Mouse (Mus musculus) midbrain, embryonic 13.5 days (tissue): ENCODE results near the gene Pcdh9. TPM values are rescaled to one million over a fixed set of nuclear protein-coding genes. Genes with fewer than 3 reads are reported as not detected.
A peak's percentile ranks its signal among the peaks of the same experiment; 100 is the strongest.

ENCODE experiments used
- ATAC-seq: fragments of 200-750 bp; cut with Nextera tagmentation; 2 replicates; pipeline ENCODE4 v1.8.0; 2017; ENCODE audit warnings: mild to moderate bottlenecking, moderate TSS enrichment, moderate library complexity
- H3K27ac ChIP-seq: fragments of 300-500 bp; sonication (generic); 2 replicates; pipeline ENCODE4 v1.5.1; 2015; ENCODE audit warnings: inconsistent platforms, mild to moderate bottlenecking, moderate library complexity
- H3K27me3 ChIP-seq: fragments of 300-500 bp; sonication (generic); 2 replicates; pipeline ENCODE4 v1.6.1; 2015; ENCODE audit warnings: mild to moderate bottlenecking, inconsistent platforms
- H3K36me3 ChIP-seq: fragments of 300-500 bp; sonication (generic); 2 replicates; pipeline ENCODE4 v1.6.1; 2015; ENCODE audit warnings: mild to moderate bottlenecking, inconsistent platforms
- H3K4me1 ChIP-seq: fragments of 300-500 bp; sonication (generic); replicated peaks from 2 replicates; pipeline ENCODE4 v1.6.1; 2015; ENCODE audit warnings: inconsistent platforms
- H3K4me2 ChIP-seq: fragments of 300-500 bp; sonication (generic); replicated peaks from 2 replicates; pipeline ENCODE4 v1.6.1; 2015; ENCODE audit warnings: moderate library complexity, mild to moderate bottlenecking, inconsistent platforms
- H3K4me3 ChIP-seq: fragments of 300-500 bp; sonication (generic); replicated peaks from 2 replicates; pipeline ENCODE4 v1.5.1; 2015; ENCODE audit warnings: mild to moderate bottlenecking, inconsistent platforms
- H3K9ac ChIP-seq: fragments of 300-500 bp; sonication (generic); replicated peaks from 2 replicates; pipeline ENCODE4 v1.6.1; 2015; ENCODE audit warnings: mild to moderate bottlenecking, inconsistent platforms
- H3K9me3 ChIP-seq: fragments of 300-500 bp; sonication (generic); 2 replicates; pipeline ENCODE4 v1.6.1; 2016; ENCODE audit warnings: mild to moderate bottlenecking, inconsistent platforms
- WGBS: fragments of 180-500 bp; shearing (Covaris S2); methylation state at CpG from one replicate; pipeline ENCODE4 v1.1.7; 2015; 5-methylcytosine and 5-hydroxymethylcytosine counted together
- polyA plus RNA-seq: library from polyadenylated mRNA; unstranded; fragments of >200 nt; fragmentation: Nextera tagmentation; extraction: Ambion mirVana; gene quantifications from 2 replicates; pipeline ENCODE4 v1.2.1, GENCODE M21; 2015

The Pcdh9 gene
- polyA plus RNA-seq: 105 and 122 TPM in 2 replicates

DNA sequence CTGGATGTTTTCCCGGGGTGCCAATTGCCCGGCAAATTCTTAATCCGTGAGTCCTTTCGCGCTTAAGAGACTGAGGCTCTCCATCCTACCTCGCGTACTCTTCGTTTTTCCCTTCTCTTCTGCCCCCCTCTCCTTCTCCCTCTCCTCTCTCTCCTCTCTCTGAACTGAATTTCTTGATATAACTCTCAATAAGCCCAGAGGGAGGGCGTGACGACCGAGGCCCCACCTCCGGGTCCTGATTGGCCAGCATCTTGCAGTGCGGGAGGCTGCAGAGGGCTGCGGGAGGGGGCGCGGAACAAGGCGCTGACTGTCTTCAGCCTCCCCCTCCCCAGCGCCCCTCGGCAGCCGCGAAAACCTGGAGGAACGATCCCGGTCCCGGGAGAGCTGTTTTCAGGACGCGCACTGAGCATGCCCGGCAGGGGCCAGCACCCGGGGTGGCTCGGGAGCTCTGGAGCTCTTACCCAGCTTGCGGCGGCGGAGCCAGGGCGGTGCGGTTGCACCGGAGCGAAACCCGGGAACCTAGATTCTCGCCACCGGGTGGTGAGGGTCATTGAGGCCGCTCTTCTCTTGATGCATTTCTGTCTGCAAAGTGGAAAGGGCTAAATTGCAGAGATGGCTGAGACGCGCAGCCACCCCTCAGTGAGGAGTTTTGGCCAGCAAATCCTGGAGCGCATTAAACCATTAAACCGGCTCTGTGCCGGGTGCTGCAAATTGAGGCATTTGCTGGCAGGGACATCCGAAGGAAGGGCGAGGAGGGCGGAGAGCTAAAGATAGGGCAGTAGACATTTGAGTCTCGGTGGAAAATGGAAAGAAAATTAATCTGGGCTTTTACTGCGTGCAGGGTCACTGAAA, at the start of gene Pcdh9:
Gene Pcdh9, minus strand, starts transcription at position 161 of the 852 bp plus-strand sequence.
- Histone ChIP-seq H3K4me3 (peak within 1 kb of the TSS; percentile 61), H3K9me3 (no peaks in the 10 kb centered on the region), H3K27ac (peak within 1 kb of the TSS; percentile 87), H3K36me3 (no peaks in the 10 kb centered on the region), H3K27me3 (no peaks in the 10 kb centered on the region), H3K4me2 (peak within 1 kb of the TSS; percentile 74), H3K4me1 (peaks cover 43% of the 10 kb centered on the region), H3K9ac (peak within 1 kb of the TSS; percentile 74)
- peak; percentile 99 for ATAC-seq
- under 1% methylated on average over 50 of the region's 50 CpGs for WGBS

DNA sequence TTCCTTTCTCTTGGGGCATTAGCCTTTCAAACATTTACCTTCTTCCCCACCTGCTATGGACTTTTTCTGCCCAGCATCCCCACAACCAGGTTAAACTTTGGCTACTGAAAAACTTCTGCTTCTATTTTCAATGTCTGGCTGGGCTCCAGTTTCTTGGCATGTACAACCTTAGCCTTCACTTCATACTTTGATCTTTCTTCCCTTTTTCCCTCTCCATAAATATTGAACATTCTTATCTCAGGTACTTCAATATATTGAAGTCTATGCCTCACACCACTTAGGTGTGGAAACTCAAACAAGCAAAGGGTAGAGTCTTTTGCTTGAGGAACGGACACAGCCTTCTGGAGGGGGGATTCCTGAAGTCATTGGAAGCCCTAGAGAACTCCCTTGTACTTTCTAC, 16.4 kb upstream of the Pcdh9 start:
- Histone ChIP-seq H3K9ac (no peak overlapping the region), H3K4me2 (no peak overlapping the region), H3K4me3 (no peak overlapping the region), H3K36me3 (no peaks in the 10 kb centered on the region), H3K27ac (no peak overlapping the region), H3K27me3 (no peaks in the 10 kb centered on the region), H3K9me3 (no peaks in the 10 kb centered on the region), H3K4me1 (no peaks in the 10 kb centered on the region)
- 84% methylated on average over 1 of the region's 1 CpGs for WGBS
- ATAC-seq: no peak

DNA sequence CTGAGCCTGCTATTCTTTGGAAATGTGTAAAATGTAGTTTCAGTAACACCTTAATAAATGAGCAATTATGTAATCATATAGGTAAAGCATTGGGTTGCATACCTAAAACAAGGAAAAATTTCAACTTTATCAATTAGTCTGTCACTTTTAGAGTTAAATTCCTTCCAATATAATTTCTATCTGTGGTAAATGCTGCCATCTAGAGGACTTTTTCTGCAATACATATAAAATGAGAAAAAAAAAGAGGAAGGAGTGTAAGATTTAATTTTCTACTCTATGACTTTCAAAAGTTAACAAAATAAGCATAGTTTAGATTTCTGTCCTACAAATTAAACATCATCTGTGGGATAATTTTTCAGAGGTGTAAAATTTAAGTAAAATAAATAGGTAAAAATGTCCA, 8.1 kb upstream of the Pcdh9 start:
- Histone ChIP-seq H3K36me3 (no peaks in the 10 kb centered on the region), H3K9me3 (no peaks in the 10 kb centered on the region), H3K9ac (no peak overlapping the region), H3K27me3 (no peaks in the 10 kb centered on the region), H3K27ac (no peak overlapping the region), H3K4me2 (no peak overlapping the region), H3K4me3 (no peak overlapping the region), H3K4me1 (no peaks in the 10 kb centered on the region)
- ATAC-seq: no peak

DNA sequence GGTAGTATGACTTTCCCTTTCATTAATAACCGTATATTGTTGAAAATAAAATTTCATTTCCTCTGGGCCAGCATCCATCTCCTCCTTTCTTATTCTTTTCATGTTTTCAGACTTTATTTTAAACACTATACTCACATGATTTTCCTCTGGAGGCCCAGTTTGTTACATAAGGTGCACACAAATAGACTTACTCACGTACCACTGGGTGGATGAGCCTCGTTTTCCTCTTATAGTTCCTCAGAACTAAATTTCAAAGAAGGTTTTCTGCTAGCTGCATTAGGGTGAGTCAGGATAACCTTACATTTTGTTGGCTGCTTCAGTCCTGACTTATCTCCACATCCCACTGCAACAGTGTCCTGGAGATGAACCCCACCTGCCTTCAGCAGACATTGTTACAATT, 4.7 kb upstream of the Pcdh9 start:
- Histone ChIP-seq H3K36me3 (no peaks in the 10 kb centered on the region), H3K4me3 (no peak overlapping the region), H3K9ac (no peak overlapping the region), H3K27me3 (no peaks in the 10 kb centered on the region), H3K4me2 (no peak overlapping the region), H3K9me3 (no peaks in the 10 kb centered on the region), H3K27ac (no peak overlapping the region), H3K4me1 (peaks cover 7% of the 10 kb centered on the region; the same call in 1 of the 2 replicates)
- ATAC-seq: no peak
- 95% methylated on average over 3 of the region's 3 CpGs for WGBS

DNA sequence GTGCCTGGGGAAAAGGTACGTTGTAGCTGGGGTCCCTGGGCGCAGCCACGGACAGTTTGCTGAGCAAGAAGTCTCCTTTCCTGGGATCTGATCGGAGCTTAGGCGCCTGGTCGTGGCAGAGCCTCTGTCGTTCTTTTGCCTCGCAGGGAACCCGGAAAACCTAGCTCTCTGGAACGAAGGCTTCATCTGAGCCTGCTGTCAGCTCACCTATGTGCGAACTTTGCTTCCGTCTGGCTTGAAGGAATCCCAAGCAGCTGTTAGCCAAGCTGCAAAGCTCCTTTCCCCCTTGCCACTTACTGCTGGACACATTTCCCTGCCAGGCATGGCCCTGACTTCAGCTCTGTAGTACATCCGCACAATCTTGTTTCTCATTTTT, 880 bp upstream of the Pcdh9 start:
- H3K4me3 ChIP-seq: peak overlapping the region; percentile 61
- no peaks in the 10 kb centered on the region for H3K9me3 ChIP-seq
- peaks cover 36% of the 10 kb centered on the region for H3K4me1 ChIP-seq
- under 1% methylated on average over 13 of the region's 13 CpGs for WGBS
- no peaks in the 10 kb centered on the region for H3K36me3 ChIP-seq
- H3K4me2 ChIP-seq: peak overlapping the region; percentile 74
- peak overlapping the region; percentile 74 for H3K9ac ChIP-seq
- H3K27me3 ChIP-seq: no peaks in the 10 kb centered on the region
- ATAC-seq: no peak
- H3K27ac ChIP-seq: peak overlapping the region; percentile 87

DNA sequence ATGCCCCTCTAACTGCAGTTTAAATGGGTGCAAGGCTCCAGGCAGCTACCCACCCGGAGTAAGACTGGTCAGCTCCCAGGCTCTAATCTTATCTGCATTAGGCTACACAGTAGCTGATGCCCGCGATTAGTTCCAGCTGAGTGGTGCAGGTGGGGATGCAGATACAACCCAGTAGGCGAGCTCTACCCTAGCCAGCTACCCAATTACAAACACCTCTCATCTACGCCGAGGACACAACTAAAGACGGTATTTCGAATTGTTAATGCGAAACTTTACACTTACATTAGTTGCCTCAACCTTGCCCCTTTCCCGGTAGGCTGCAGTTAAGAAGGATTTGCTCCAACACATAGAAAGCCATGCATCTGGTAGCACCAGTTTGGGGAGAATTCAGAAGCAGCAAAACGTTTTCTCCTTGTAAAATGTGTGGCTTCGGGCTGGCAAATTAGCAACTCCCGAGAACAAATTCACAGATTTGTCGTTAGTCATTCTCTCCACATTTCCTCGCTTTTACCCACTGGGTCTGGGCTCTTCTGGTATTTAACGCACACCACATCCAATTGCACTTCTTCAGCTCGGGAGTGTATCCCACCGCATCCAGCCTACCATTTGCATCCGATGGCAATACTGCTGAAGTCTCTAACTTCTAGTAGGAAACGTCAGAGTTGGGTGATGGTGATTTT, 500 bp downstream of the Pcdh9 start:
- peak; percentile 63 for ATAC-seq
- H3K4me1 ChIP-seq: peaks cover 46% of the 10 kb centered on the region
- peak overlapping the region; percentile 61 for H3K4me3 ChIP-seq
- no peaks in the 10 kb centered on the region for H3K9me3 ChIP-seq
- peak overlapping the region; percentile 74 for H3K4me2 ChIP-seq
- under 1% methylated on average over 20 of the region's 20 CpGs for WGBS
- H3K36me3 ChIP-seq: no peaks in the 10 kb centered on the region
- H3K27ac ChIP-seq: peak overlapping the region; percentile 87
- no peaks in the 10 kb centered on the region for H3K27me3 ChIP-seq
- peak overlapping the region; percentile 69 for H3K9ac ChIP-seq

DNA sequence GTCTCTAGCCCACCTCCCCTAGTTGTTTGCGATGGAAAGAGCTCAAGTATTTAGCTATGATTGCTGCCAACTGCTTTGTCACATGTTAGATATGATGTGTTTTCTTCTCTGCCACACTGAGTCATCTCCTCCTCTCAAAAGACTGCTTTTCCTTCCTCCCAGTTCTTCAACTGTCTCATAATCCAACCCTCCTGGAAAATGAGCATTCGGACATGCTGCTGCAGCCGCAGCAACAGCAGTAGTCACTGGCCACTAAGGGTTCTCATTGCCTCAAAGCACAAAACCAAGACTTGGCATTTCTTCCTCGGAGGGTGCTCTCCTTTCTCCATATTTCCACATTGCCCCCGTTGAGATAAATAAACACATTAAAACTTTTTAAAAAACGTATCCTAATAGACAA, 1.2 kb downstream of the Pcdh9 start:
- WGBS: 15% methylated on average over 6 of the region's 6 CpGs
- Histone ChIP-seq H3K4me2 (peak overlapping the region; percentile 74), H3K9ac (peak overlapping the region; percentile 69), H3K9me3 (no peaks in the 10 kb centered on the region), H3K4me1 (peaks cover 49% of the 10 kb centered on the region), H3K36me3 (no peaks in the 10 kb centered on the region), H3K27ac (no peak overlapping the region), H3K4me3 (peak overlapping the region; percentile 61), H3K27me3 (no peaks in the 10 kb centered on the region)
- no peak for ATAC-seq

DNA sequence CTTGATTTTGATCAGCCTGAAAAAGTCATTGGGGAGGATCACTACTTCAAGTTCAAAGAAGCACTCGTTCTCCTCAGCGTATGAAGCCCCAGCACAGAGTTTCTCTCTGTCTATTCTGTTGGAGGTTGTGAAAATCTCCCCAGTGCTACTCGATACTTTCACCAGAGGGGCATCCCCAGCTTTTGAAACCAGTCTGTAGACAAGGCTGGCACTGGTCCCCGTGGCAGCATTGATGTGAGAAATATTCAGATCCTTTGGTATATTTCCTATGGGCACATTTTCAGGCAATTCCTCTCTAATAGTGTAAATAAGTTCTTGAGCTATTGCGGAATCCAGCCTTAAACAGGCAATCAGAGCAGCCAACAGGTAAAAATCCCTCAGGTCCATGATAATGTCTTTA, 2.1 kb downstream of the Pcdh9 start:
- 67% methylated on average over 5 of the region's 5 CpGs for WGBS
- Histone ChIP-seq H3K4me3 (peak overlapping the region; percentile 61), H3K4me1 (peaks cover 54% of the 10 kb centered on the region), H3K9me3 (no peaks in the 10 kb centered on the region), H3K27ac (no peak overlapping the region), H3K4me2 (peak overlapping the region; percentile 74), H3K36me3 (no peaks in the 10 kb centered on the region), H3K27me3 (no peaks in the 10 kb centered on the region), H3K9ac (peak overlapping the region; percentile 69)
- ATAC-seq: no peak

DNA sequence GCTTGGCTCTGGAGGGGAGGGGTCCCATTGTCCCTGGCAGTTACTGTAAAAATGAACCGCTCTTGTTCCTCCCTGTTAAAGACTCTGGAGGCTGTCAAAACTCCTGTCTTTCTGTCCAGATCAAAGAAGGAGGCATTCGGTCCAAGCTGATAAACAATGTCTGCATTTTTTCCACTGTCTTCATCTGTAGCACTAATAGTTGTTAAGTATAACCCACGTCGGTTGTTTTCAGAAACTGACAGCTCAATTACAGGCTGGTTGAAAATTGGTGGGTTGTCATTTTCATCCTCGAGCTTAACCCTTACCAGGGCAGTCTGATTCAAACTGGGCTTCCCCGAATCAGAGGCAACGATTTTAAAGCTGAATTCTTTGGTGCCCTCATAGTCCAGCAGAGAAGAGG, 3.4 kb downstream of the Pcdh9 start:
- Histone ChIP-seq H3K27me3 (no peaks in the 10 kb centered on the region), H3K4me3 (peak overlapping the region; percentile 61), H3K4me1 (peaks cover 53% of the 10 kb centered on the region), H3K27ac (no peak overlapping the region), H3K9ac (peak overlapping the region; percentile 69), H3K4me2 (peak overlapping the region; percentile 74), H3K36me3 (no peaks in the 10 kb centered on the region), H3K9me3 (no peaks in the 10 kb centered on the region)
- no peak for ATAC-seq
- 62% methylated on average over 7 of the region's 7 CpGs for WGBS

DNA sequence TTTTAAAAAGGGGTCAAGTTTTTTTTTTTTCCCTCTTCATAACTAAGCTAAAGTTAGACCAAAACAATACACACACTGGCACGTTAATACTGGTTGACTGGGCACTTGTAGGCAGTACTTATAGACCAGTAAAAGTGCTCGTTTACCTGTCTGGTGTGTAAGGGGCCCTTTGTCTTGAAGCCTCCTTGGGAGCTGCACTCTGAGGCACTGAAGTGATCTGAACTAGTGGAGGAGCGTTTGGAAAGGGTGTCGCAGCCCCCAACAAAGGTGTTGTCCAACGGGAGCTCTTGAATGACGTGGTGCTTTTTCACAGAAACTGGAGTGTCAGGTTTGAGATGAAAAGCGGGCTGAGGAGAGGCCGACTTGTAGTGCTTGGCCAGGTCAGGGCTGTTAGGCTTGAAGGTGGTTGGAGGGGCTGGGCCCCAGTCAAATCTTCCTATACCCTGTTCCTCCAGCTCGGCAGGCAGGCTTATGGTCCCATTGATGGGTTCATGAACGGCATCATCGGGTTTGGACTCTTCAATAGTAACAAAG, 4.9 kb downstream of the Pcdh9 start:
- ATAC-seq: no peak
- Histone ChIP-seq H3K27me3 (no peaks in the 10 kb centered on the region), H3K9ac (no peak overlapping the region), H3K4me2 (peak overlapping the region; percentile 74), H3K36me3 (no peaks in the 10 kb centered on the region), H3K27ac (no peak overlapping the region), H3K9me3 (no peaks in the 10 kb centered on the region), H3K4me3 (peak overlapping the region; percentile 18), H3K4me1 (peaks cover 51% of the 10 kb centered on the region)
- 85% methylated on average over 11 of the region's 11 CpGs for WGBS

DNA sequence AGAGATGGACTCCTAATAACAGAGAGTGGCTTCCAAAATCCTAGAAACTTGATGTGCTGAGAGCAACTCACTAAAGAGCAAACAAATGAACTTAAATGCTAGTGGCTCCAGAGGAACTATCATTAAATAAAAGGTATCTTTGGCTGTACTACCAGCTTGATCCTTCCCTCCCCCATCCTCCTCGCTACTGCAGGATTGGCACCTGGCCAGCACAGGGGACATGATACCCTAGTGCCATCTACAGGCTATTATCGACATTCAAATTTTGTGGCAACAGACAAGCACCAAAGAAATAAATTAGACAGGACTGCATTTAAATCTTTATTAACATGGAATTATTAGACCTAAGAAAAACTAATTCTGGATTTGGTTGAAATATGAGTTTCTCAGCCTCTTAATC, 6.0 kb downstream of the Pcdh9 start:
- peak; percentile 80 for ATAC-seq
- Histone ChIP-seq H3K36me3 (no peaks in the 10 kb centered on the region), H3K9ac (no peak overlapping the region), H3K27me3 (no peaks in the 10 kb centered on the region), H3K4me1 (peaks cover 51% of the 10 kb centered on the region), H3K4me3 (peak overlapping the region; percentile 14; the same call in 1 of the 2 replicates), H3K4me2 (peak overlapping the region; percentile 39), H3K9me3 (no peaks in the 10 kb centered on the region), H3K27ac (no peak overlapping the region)
- WGBS: 3% methylated on average over 2 of the region's 2 CpGs

DNA sequence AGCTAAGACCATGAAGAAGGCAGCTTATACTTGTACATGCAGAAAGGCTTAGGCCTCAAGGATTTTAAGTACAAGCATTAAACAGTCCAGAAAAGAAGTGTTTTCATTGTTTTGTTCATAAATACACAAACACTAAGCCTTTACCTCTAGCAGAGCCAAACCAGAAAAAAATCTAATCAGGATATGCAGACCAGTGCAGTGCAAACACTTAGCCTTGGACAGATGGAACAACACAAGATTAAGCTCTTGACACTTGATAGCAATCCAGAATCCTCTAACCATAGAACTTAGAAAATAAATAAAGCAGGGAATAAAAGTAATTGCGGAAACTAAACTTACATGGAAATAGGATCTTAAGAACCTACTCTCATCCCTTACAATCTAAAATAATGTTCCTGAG, 10.4 kb downstream of the Pcdh9 start:
- Histone ChIP-seq H3K9ac (no peak overlapping the region), H3K36me3 (no peaks in the 10 kb centered on the region), H3K27me3 (no peaks in the 10 kb centered on the region), H3K4me3 (no peak overlapping the region), H3K4me1 (peaks cover 13% of the 10 kb centered on the region), H3K4me2 (no peak overlapping the region), H3K27ac (no peak overlapping the region), H3K9me3 (no peaks in the 10 kb centered on the region)
- ATAC-seq: no peak
- 91% methylated on average over 1 of the region's 1 CpGs for WGBS
